Mouse (Mus musculus) hindbrain, embryonic 10.5 days (tissue): ENCODE results near the gene Cacna2d3. TPM values are rescaled to one million over a fixed set of nuclear protein-coding genes. Genes with fewer than 3 reads are reported as not detected.
A peak's percentile ranks its signal among the peaks of the same experiment; 100 is the strongest.

Experiments used
- DNase-seq: peaks from one replicate; pipeline ENCODE4 v3.0.0-alpha.2; 2017; ENCODE audit warnings: low spot score
- H3K27ac ChIP-seq: fragments of 300-500 bp; sonication (generic); 2 replicates; pipeline ENCODE4 v1.5.1; 2016; ENCODE audit warnings: mild to moderate bottlenecking, moderate library complexity
- H3K27me3 ChIP-seq: fragments of 300-500 bp; sonication (generic); 2 replicates; pipeline ENCODE4 v1.6.1; 2016; ENCODE audit warnings: mild to moderate bottlenecking; ENCODE audit not compliant: poor library complexity, insufficient read depth, severe bottlenecking
- H3K36me3 ChIP-seq: fragments of 300-500 bp; sonication (generic); 2 replicates; pipeline ENCODE4 v1.6.1; 2016; ENCODE audit warnings: mild to moderate bottlenecking, moderate library complexity
- H3K4me1 ChIP-seq: fragments of 300-500 bp; sonication (generic); replicated peaks from 2 replicates; pipeline ENCODE4 v1.6.1; 2016; ENCODE audit warnings: mild to moderate bottlenecking
- H3K4me3 ChIP-seq: fragments of 300-500 bp; sonication (generic); 2 replicates; pipeline ENCODE4 v1.5.1; 2016; ENCODE audit warnings: mild to moderate bottlenecking, moderate library complexity
- H3K9me3 ChIP-seq: fragments of 300-500 bp; sonication (generic); 2 replicates; pipeline ENCODE4 v1.6.1; 2016; ENCODE audit warnings: mild to moderate bottlenecking, moderate library complexity
- WGBS: fragments of 180-500 bp; shearing (Covaris S2); methylation state at CpG from one replicate; pipeline ENCODE4 v1.1.7; 2016; 5-methylcytosine and 5-hydroxymethylcytosine counted together
- polyA plus RNA-seq: library from polyadenylated mRNA; unstranded; fragments of >200 nt; fragmentation: Nextera tagmentation; extraction: Ambion mirVana; gene quantifications from 2 replicates; pipeline ENCODE4 v1.2.1, GENCODE M21; 2016

Cacna2d3 gene
- polyA plus RNA-seq, 1 experiment from 2014 or later, result 12.6 TPM

DNA sequence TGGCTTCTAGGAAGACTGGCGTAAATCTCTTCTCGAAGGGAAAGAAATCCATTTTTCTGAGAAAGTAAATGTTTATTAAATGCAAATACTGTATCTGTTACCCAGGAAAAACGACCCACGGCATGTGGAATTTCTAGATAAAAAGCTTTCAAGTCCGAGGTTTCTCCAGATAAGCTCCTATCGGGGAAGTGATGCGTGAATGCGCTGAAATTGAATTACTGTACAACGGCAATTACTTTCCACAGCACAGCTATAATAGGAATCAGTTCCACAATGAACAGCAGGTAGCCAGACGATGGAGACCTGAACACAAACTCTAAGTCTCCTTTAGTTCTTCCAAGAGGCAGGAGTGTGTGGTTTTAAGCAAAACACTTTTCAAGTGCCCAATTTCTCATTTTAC is 193.0 kb downstream of the Cacna2d3 start:
- no peak overlapping the region for H3K4me3 ChIP-seq
- H3K36me3 ChIP-seq, result no peaks in the 10 kb centered on the region
- no peaks in the 10 kb centered on the region for H3K27me3 ChIP-seq
- 87% methylated on average over 10 of the region's 10 CpGs for WGBS
- H3K4me1 ChIP-seq, result peaks cover 8% of the 10 kb centered on the region
- no peaks in the 10 kb centered on the region for H3K9me3 ChIP-seq
- DNase-seq, result no peak
- H3K27ac ChIP-seq, result no peak overlapping the region

DNA sequence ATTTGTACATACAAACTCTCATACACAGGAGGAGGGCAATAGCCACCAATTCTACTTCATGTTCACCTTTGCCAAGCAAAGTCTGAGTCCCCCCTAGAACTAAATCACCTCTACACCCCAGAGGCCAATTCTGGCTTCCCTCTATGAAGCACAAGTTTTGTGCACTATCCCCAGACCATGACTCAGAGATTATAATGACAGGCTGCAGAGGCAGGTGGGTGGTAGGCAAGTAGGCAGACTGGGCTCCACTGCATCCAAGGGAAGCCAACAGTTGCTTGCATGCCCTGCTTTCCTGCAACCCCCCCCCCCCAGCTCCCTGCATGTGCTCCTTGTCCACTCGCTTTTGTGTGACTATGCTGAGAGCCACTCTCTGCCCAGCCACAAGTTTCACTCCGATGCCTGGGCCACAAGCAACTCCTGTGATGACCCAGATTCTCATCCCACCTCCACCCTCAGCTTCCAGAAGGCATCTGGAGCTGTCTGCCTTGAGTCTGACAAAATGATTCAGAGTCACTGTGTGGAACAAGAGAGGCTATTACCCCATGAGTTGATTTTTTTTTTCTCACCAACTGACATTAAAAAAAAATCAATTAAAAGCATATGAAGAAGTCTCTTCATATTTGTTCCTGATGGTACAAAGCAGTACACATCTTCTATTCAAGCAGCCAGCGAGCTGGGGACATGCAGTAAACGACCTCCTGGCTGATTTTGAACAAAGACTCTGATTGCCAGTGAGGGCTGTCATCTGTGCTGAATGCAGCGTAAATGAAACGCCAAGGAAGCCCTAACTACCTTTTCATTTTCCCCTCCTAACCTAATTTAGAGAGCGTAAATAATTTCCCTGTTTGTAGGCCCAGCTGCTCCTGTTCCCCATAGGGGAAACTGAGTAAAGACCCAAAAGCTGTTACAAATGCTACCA is 201.7 kb downstream of the Cacna2d3 start:
- no peaks in the 10 kb centered on the region for H3K9me3 ChIP-seq
- H3K27ac ChIP-seq, result peak overlapping the region; percentile 70; the same call in 1 of the 2 replicates
- H3K4me1 ChIP-seq, result peaks cover 11% of the 10 kb centered on the region
- no peaks in the 10 kb centered on the region for H3K36me3 ChIP-seq
- 48% methylated on average over 7 of the region's 7 CpGs for WGBS
- no peak for DNase-seq
- H3K27me3 ChIP-seq, result no peaks in the 10 kb centered on the region
- H3K4me3 ChIP-seq, result no peak overlapping the region

DNA sequence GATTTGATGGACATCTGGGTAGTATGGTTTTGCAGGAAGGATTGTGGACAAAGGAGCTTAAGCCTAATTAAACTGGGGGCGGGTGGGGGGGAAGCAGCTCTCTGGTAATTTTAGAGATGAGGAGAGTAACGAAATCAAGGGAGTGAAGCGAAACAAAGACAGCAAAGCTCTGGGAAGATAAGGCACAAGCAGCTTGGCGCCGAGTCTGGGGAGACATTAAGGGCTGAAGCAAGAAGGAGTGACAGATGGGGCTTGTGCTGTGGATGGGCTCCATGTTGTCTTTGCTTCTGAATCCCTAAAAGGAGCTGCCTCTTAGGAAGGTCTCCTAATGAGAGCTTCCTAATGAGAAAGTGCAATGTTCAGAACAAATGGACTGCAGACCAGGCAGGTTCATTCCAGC is 219.0 kb downstream of the Cacna2d3 start:
- Histone ChIP-seq H3K4me3 (no peak overlapping the region), H3K9me3 (no peaks in the 10 kb centered on the region), H3K36me3 (no peaks in the 10 kb centered on the region), H3K4me1 (0 out of 2 replicates have a peak, but pooled peaks cover 8% of the 10 kb centered on the region), H3K27me3 (no peaks in the 10 kb centered on the region), H3K27ac (no peak overlapping the region)
- DNase-seq, result no peak
- 76% methylated on average over 5 of the region's 5 CpGs for WGBS

DNA sequence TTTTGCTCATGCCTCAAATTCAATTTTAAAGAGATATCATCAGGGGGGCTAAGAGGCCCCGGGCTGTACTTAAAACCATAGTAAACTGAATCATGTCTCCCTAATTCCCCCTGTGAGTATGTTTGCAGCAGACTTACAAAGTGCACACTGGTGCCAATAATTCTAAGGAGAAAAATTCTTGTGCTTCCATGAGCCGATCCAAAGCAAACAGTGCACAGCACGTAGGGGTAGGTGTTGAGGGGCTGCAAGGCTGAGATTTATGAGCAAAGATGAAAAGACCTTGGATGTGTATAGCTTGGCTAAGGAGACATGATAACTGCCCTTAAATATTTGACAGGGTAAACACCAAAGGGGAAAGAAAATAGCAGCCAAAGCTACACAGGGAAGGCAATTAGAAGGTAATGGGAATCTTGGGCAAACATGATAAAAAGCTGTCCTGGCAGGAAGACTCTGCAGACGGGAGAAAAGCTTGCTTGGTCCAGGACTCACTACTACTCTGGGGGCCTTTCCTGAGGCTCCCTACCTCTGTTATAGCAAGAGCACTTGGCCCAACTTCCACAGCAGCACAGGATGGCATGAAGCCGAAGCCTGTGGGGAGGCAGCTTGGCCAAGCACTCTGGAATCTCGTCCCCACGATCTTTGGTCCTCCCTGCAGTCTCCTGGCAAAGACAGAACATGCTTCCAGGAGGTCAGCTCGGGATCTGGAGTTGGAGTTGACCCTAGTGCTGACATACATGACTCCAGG is 222.9 kb downstream of the Cacna2d3 start:
- Histone ChIP-seq H3K27ac (no peak overlapping the region), H3K4me3 (no peak overlapping the region), H3K36me3 (no peaks in the 10 kb centered on the region), H3K4me1 (0 out of 2 replicates have a peak, but pooled peaks cover 8% of the 10 kb centered on the region), H3K9me3 (no peaks in the 10 kb centered on the region), H3K27me3 (no peaks in the 10 kb centered on the region)
- 83% methylated on average over 8 of the region's 8 CpGs for WGBS
- no peak for DNase-seq

DNA sequence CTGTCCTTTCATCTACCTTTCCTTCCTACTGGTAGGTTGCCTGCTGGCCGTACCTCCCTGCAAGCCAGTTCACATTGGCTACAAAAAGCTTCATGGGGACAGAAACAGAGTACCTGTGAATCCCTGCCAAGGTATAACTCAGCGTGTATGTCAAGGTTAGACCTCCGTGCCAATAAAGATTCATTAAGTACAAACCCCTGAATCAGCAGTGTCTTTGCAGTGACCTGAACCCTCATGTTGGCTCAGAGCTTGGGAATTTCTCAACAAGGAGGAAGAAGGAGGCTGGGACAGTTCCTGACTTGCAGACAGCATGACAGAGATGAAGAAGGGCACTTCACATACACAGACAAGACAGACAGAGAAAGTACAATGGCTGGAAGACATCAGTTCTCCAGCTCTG is 225.1 kb downstream of the Cacna2d3 start:
- Histone ChIP-seq H3K36me3 (no peaks in the 10 kb centered on the region), H3K27me3 (no peaks in the 10 kb centered on the region), H3K9me3 (no peaks in the 10 kb centered on the region), H3K4me1 (no peaks in the 10 kb centered on the region), H3K4me3 (no peak overlapping the region), H3K27ac (no peak overlapping the region)
- 94% methylated on average over 3 of the region's 3 CpGs for WGBS
- DNase-seq, result no peak

DNA sequence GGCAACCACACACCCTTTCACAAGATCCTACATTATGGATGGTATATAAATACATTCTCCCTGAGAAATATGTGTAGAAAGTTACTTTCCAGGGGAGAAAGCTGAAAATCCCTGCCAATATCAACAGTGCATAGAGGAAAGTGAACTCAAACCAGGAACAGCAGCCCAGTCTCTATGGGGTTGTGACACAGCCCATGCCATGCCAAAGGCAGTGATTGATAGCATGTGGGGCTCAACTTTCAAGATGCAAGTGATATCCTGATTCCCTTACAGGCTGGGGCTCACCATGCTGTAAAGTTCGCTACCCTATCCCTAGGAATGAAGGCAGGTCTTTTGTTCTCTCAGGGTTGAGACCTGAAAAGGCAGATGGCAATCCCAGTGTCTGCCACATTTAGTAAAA is 229.9 kb downstream of the Cacna2d3 start:
- H3K4me3 ChIP-seq, result no peak overlapping the region

DNA sequence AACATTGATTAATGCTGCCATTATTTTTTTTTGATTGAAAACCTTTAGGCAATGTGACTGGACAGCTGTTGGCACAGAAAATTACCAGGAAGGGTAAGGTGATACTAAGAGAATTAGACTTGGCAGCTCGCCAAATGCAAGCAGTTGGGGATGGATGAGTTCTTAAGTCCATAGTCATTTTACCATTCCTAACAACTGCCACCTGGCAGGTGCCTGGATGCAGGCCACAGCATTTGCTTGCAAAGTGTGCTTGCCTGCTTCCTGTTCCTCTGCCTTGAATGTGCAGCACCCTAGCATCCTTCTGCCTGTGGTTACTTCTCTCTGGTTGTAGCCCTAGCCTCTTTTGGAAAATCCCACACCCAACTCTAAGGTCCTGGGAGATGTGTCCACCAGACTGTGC is 236.2 kb downstream of the Cacna2d3 start:
- no peaks in the 10 kb centered on the region for H3K36me3 ChIP-seq
- H3K9me3 ChIP-seq, result no peaks in the 10 kb centered on the region
- 0 out of 2 replicates have a peak, but pooled peaks cover 4% of the 10 kb centered on the region for H3K27me3 ChIP-seq
- no peak overlapping the region for H3K4me3 ChIP-seq
- 86% methylated on average over 1 of the region's 1 CpGs for WGBS
- no peak overlapping the region for H3K27ac ChIP-seq
- no peaks in the 10 kb centered on the region for H3K4me1 ChIP-seq
- no peak for DNase-seq

More for the DNA sequence above, 229.9 kb downstream of the Cacna2d3 start:
- Histone ChIP-seq H3K4me1 (no peaks in the 10 kb centered on the region), H3K27me3 (no peaks in the 10 kb centered on the region), H3K36me3 (no peaks in the 10 kb centered on the region), H3K9me3 (no peaks in the 10 kb centered on the region), H3K27ac (no peak overlapping the region)
- 70% methylated on average over 1 of the region's 1 CpGs for WGBS
- no peak for DNase-seq

DNA sequence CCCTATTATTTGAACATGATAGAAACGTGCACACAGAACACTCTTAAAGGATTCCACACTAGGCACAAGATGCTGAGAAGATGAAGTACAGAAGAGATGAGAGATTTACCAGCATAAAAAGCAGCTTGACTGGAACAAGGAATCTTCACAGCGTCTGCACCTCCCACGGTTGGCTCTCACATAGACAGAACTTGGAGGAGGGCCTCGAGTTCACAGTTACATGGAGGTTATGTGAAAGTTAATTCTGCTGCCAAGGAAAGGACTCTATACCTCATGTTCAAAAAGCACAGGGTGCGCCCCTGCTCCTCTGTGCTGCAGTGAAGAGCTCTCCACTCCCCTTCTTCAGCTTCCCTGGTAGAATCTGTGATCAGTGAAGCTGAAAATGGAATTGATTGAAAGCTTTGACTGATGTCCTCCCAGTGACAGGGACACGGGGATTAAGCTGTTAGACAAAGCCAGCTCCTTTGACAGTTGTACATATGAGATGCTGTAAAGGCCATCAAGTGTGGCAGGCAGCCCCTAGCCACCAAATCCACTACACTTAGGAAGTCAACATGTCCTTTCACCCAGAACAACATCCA is 243.2 kb downstream of the Cacna2d3 start:
- no peaks in the 10 kb centered on the region for H3K9me3 ChIP-seq
- peaks cover 11% of the 10 kb centered on the region for H3K27me3 ChIP-seq
- peaks cover 17% of the 10 kb centered on the region for H3K4me1 ChIP-seq
- no peak overlapping the region for H3K4me3 ChIP-seq
- DNase-seq, result peak; percentile 7
- 44% methylated on average over 6 of the region's 6 CpGs for WGBS
- H3K27ac ChIP-seq, result no peak overlapping the region
- no peaks in the 10 kb centered on the region for H3K36me3 ChIP-seq

DNA sequence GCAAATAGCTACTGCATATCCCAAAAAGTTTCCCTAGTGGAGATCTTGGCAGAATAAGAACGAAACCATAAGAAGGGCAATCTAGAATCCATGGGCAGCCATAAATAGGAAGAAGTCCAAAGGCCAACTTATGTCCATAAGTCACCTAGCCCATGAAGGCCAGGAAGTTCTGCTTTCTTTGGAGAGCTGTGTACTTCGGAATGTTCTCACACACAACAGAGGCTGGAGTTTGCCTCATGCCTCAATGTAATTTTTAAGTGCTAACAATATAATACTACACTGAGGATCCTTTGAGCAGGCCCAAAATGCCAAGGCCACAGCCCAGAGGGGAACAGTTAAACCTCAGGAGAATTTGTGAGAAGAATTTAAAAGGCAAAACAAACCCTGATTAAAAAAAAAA is 257.4 kb downstream of the Cacna2d3 start:
- DNase-seq, result no peak
- no peaks in the 10 kb centered on the region for H3K9me3 ChIP-seq
- no peak overlapping the region for H3K27ac ChIP-seq
- no peaks in the 10 kb centered on the region for H3K27me3 ChIP-seq
- WGBS, result 88% methylated on average over 2 of the region's 2 CpGs
- H3K4me1 ChIP-seq, result no peaks in the 10 kb centered on the region
- no peak overlapping the region for H3K4me3 ChIP-seq
- H3K36me3 ChIP-seq, result no peaks in the 10 kb centered on the region

DNA sequence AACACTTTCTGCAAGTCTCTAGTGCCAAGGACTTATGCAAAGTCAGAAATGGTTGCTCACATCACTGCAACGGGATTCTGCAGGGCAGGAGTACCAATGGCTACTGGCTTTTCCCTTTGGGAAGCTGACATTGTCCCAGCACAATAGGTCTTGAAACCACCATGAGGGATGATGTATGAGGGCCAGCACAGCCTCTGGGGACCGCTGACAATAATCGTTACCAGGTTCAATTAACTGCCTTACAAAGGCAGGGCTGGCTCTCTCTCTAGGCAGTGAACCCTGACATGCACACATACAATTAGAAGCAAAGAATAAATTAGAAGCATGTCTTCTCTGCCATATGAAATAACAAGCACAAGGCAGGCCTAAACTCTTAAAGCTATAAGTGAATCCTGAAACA is 272.5 kb downstream of the Cacna2d3 start:
- 36% methylated on average over 3 of the region's 3 CpGs for WGBS
- peaks cover 61% of the 10 kb centered on the region for H3K4me1 ChIP-seq
- H3K36me3 ChIP-seq, result no peaks in the 10 kb centered on the region
- no peak overlapping the region for H3K4me3 ChIP-seq
- DNase-seq, result peak; percentile 52
- H3K27me3 ChIP-seq, result peaks cover 43% of the 10 kb centered on the region
- H3K9me3 ChIP-seq, result no peaks in the 10 kb centered on the region
- H3K27ac ChIP-seq, result peak overlapping the region; percentile 64

DNA sequence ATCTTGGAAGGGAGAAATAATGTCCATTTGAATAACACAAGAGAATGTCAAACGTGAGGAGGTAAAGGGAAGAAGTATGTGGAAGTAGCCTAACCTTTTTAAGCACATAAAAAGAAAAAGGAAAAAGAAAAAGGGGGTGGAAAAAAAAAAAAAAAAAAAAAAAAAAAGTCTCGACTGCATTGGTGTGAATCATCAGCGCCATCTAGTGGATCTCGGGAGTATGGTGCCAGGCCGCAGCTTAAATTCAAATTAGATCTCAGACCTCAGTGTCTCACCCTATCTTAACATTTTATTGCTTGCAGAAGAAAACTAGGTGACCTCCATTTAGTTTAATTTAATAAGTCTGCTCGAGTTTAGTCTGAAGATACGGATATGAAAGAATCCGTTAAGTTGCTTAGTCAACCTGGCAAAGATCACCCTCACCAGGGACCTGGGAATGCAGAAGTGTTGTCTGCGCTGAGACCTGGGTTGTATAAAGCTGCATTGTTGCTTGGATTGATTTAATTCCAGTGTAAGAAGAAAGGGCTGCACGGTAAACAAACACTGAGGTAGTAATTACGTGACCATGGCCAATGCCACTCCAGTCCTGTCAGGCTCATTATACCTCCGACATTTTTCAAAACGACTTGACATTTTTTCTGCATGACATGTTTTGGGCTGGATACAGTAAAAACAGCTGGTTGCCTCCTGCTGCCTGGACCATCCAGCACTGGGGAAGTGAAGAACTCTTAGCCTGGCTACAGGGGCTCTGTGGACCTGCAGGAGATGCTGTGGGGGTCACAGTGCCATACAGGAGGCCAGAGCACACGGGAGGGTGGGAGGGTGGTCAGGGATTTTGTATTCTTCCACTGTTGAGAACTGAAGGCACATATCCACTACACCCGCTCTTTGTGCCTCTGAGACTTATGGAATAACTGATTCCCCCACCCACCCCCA is 278.3 kb downstream of the Cacna2d3 start:
- WGBS, result 27% methylated on average over 15 of the region's 15 CpGs
- peak; percentile 51 for DNase-seq
- peak overlapping the region; percentile 74 for H3K27ac ChIP-seq
- H3K4me3 ChIP-seq, result 0 out of 2 replicates have a peak overlapping the region, but pooled peaks have one; percentile 16
- H3K36me3 ChIP-seq, result no peaks in the 10 kb centered on the region
- H3K27me3 ChIP-seq, result peaks cover 24% of the 10 kb centered on the region
- H3K9me3 ChIP-seq, result no peaks in the 10 kb centered on the region
- peaks cover 55% of the 10 kb centered on the region for H3K4me1 ChIP-seq

DNA sequence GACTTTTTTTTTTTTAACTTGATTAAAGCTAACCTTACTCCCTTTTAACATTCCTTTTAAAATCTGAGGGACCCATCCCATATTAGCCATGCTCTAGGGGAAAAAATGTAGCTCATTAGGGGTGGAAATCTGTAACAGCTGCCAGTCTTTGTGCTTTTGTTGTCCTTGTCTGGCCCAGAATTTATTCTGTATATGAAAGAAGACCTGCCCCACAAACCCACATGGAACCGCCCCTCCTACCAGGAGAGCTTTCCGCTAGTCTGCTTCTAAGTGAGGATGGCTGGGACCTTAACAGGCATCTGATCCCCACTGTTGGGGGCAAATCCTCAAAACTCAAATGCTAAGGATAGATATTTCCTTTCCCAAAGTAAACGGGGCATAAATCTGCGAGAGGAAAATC is 279.2 kb downstream of the Cacna2d3 start:
- Histone ChIP-seq H3K9me3 (no peaks in the 10 kb centered on the region), H3K36me3 (no peaks in the 10 kb centered on the region), H3K27me3 (peaks cover 16% of the 10 kb centered on the region), H3K27ac (peak overlapping the region; percentile 74), H3K4me1 (peaks cover 51% of the 10 kb centered on the region), H3K4me3 (0 out of 2 replicates have a peak overlapping the region, but pooled peaks have one; percentile 16)
- 10% methylated on average over 4 of the region's 4 CpGs for WGBS
- peak; percentile 40 for DNase-seq
